Comparison of ENCODE assay signal across 11 mouse cellular contexts in the genomic region with DNA sequence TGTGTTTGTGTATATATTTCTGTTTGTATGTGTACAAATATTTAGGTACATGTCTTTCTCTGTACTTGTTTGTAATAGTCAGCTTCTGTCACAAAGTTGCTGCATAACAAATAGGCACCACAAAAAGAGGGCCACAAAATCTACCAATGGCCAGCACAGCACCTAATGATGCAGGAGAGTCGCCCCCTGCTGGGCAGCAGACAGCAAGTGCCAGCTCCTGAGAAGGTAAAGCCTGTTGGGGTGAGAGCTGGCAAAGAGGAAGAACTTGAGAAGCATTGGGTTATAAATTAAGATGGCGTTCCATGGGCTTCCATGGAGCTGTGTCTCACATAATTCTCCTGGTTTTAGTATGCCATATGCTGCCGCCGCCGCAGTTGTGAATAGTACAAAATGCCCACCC. TPM values are rescaled to one million over a fixed set of nuclear protein-coding genes. Genes with fewer than 3 reads are reported as not detected.
DNase-seq lines count a peak whose midpoint lies in the region; ATAC-seq and TF ChIP-seq lines count a peak whose summit lies in the region.
"Had no signal": no experiment of that assay in that cellular context is flagged by ENCODE, and none has a peak within 500 bp of the region (broad histone marks: within the 10 kb centered on the region; RNA-seq: fewer than 3 reads in every experiment).

No protein-coding gene starts in this region.

- H3K4me2 ChIP-seq in liver, embryonic 11.5 days = no peak overlapping the region
- H3K4me2 ChIP-seq in forebrain, embryonic 14.5 days (ENCODE audit: low read length) = no peak overlapping the region
- no peak overlapping the region for H3K4me2 ChIP-seq in midbrain, embryonic 14.5 days (ENCODE audit: low read length)
- H3K4me2 ChIP-seq: embryonic facial prominence, embryonic 13.5 days had no signal

- no peaks in the 10 kb centered on the region for H3K9me3 ChIP-seq in liver, embryonic 11.5 days (ENCODE audit: control insufficient read depth, low read length)
- H3K9me3 ChIP-seq in ES-Bruce4 (replicated peaks; ENCODE audit: control insufficient read depth, insufficient read depth, low read length, poor library complexity, severe bottlenecking) = no peaks in the 10 kb centered on the region
- no peaks in the 10 kb centered on the region for H3K9me3 ChIP-seq in forebrain, embryonic 14.5 days (replicated peaks; ENCODE audit: control insufficient read depth, low read length)
- no peaks in the 10 kb centered on the region for H3K9me3 ChIP-seq in midbrain, embryonic 14.5 days (ENCODE audit: control insufficient read depth, low read length)
- H3K9me3 ChIP-seq: embryonic facial prominence, embryonic 13.5 days had no signal

- peaks cover 12% of the 10 kb centered on the region for H3K4me1 ChIP-seq in liver, adult 2 months (ENCODE audit: control insufficient read depth, insufficient read depth, low read length)
- peaks cover 10% of the 10 kb centered on the region for H3K4me1 ChIP-seq in liver, embryonic 11.5 days (replicated peaks; ENCODE audit: control insufficient read depth, insufficient read depth, low read length)
- H3K4me1 ChIP-seq in ES-Bruce4 (ENCODE audit: control insufficient read depth, insufficient read depth, low read length) = peaks cover 7% of the 10 kb centered on the region
- peaks cover 14% of the 10 kb centered on the region for H3K4me1 ChIP-seq in forebrain, embryonic 14.5 days (ENCODE audit: control insufficient read depth, insufficient read depth, low read length)
- H3K4me1 ChIP-seq in midbrain, embryonic 14.5 days (ENCODE audit: control insufficient read depth, insufficient read depth, low read length) = peaks cover 17% of the 10 kb centered on the region

- 81% methylated on average over 5 of the region's 5 CpGs for WGBS in liver, adult 2 months
- 73% methylated on average over 5 of the region's 5 CpGs for WGBS in liver, embryonic 11.5 days
- 54% methylated on average over 5 of the region's 5 CpGs for WGBS in forebrain, embryonic 14.5 days
- WGBS in midbrain, embryonic 14.5 days = 70% methylated on average over 5 of the region's 5 CpGs

- no peaks in the 10 kb centered on the region for H3K36me3 ChIP-seq in liver, adult 2 months (ENCODE audit: control insufficient read depth, insufficient read depth, low read length)
- H3K36me3 ChIP-seq in liver, embryonic 11.5 days (ENCODE audit: control insufficient read depth, insufficient read depth, low read length) = no peaks in the 10 kb centered on the region
- H3K36me3 ChIP-seq in ES-Bruce4 (ENCODE audit: control insufficient read depth, insufficient read depth, low read length, poor library complexity, severe bottlenecking) = peaks cover 10% of the 10 kb centered on the region
- peaks cover 9% of the 10 kb centered on the region for H3K36me3 ChIP-seq in forebrain, embryonic 14.5 days (ENCODE audit: control insufficient read depth, insufficient read depth, low read length)
- peaks cover 9% of the 10 kb centered on the region for H3K36me3 ChIP-seq in midbrain, embryonic 14.5 days (ENCODE audit: control insufficient read depth, insufficient read depth, low read length)

- H3K27me3 ChIP-seq in liver, adult 2 months (ENCODE audit: control insufficient read depth, insufficient read depth, low read length) = no peaks in the 10 kb centered on the region
- H3K27me3 ChIP-seq in liver, embryonic 11.5 days (replicated peaks; ENCODE audit: control insufficient read depth, insufficient read depth, low read length) = no peaks in the 10 kb centered on the region
- H3K27me3 ChIP-seq in ES-Bruce4 (ENCODE audit: control insufficient read depth, insufficient read depth, low read length, poor library complexity, severe bottlenecking) = no peaks in the 10 kb centered on the region
- no peaks in the 10 kb centered on the region for H3K27me3 ChIP-seq in forebrain, embryonic 14.5 days (replicated peaks; ENCODE audit: control insufficient read depth, insufficient read depth, low read length)
- H3K27me3 ChIP-seq in midbrain, embryonic 14.5 days (ENCODE audit: control insufficient read depth, insufficient read depth, low read length) = no peaks in the 10 kb centered on the region
- H3K27me3 ChIP-seq: embryonic facial prominence, embryonic 13.5 days had no signal

- no peak for TF ChIP-seq POLR2A in liver, adult 2 months (IDR thresholded peaks at IDR 0.05; ENCODE audit: extremely low read depth, insufficient read depth, low read length)
- no peak for TF ChIP-seq POLR2A in ES-Bruce4 (IDR thresholded peaks at IDR 0.05; ENCODE audit: insufficient read depth, low read length)

- H3K4me3 ChIP-seq in liver, adult 2 months (ENCODE audit: insufficient read depth, low read depth, low read length) = no peak overlapping the region
- no peak overlapping the region for H3K4me3 ChIP-seq in liver, embryonic 11.5 days (ENCODE audit: low read depth, low read length)
- no peak overlapping the region for H3K4me3 ChIP-seq in ES-Bruce4 (ENCODE audit: low read depth, low read length)
- H3K4me3 ChIP-seq in forebrain, embryonic 14.5 days (ENCODE audit: low read depth, low read length) = no peak overlapping the region
- H3K4me3 ChIP-seq in midbrain, embryonic 14.5 days (replicated peaks; ENCODE audit: low read depth, low read length) = no peak overlapping the region
- H3K4me3 ChIP-seq: embryonic facial prominence, embryonic 13.5 days had no signal

- ATAC-seq in liver, embryonic 11.5 days (replicated peaks; ENCODE audit: low FRiP score) = no peak
- ATAC-seq in forebrain, embryonic 14.5 days = no peak
- ATAC-seq in midbrain, embryonic 14.5 days (ENCODE audit: low FRiP score, low TSS enrichment) = no peak

- TF ChIP-seq EP300 in ES-Bruce4 (IDR thresholded peaks at IDR 0.05; ENCODE audit: insufficient read depth, low read depth, low read length) = no peak

- no peaks in the 10 kb centered on the region for H3K79me2 ChIP-seq in liver, adult 2 months (ENCODE audit: control insufficient read depth, insufficient read depth, low read length)

- TF ChIP-seq CTCF in liver, adult 2 months (IDR thresholded peaks at IDR 0.05; ENCODE audit: low read depth, low read length) = peak; percentile 66
- peak; percentile 75 for TF ChIP-seq CTCF in ES-Bruce4 (IDR thresholded peaks at IDR 0.05; ENCODE audit: low read depth, low read length)

- H3K27ac ChIP-seq in liver, adult 2 months (replicated peaks; ENCODE audit: insufficient read depth, low read depth, low read length) = no peak overlapping the region
- no peak overlapping the region for H3K27ac ChIP-seq in liver, embryonic 11.5 days (ENCODE audit: low read depth, low read length)
- H3K27ac ChIP-seq in ES-Bruce4 (ENCODE audit: insufficient read depth, low read length) = no peak overlapping the region
- H3K27ac ChIP-seq in forebrain, embryonic 14.5 days (ENCODE audit: low read depth, low read length) = peak overlapping the region; percentile 55
- H3K27ac ChIP-seq in midbrain, embryonic 14.5 days (replicated peaks; ENCODE audit: low read depth, low read length) = peak overlapping the region; percentile 5; the same call in 1 of the 2 replicates
- H3K27ac ChIP-seq: embryonic facial prominence, embryonic 13.5 days had no signal

- H3K9ac ChIP-seq in liver, adult 2 months (ENCODE audit: low read depth, low read length) = no peak overlapping the region
- no peak overlapping the region for H3K9ac ChIP-seq in liver, embryonic 11.5 days (ENCODE audit: low read depth, low read length)
- no peak overlapping the region for H3K9ac ChIP-seq in ES-Bruce4 (ENCODE audit: low read depth, poor library complexity, severe bottlenecking)
- no peak overlapping the region for H3K9ac ChIP-seq in forebrain, embryonic 14.5 days (ENCODE audit: low read length)
- H3K9ac ChIP-seq in midbrain, embryonic 14.5 days (replicated peaks; ENCODE audit: low read length) = no peak overlapping the region
- H3K9ac ChIP-seq: embryonic facial prominence, embryonic 13.5 days had no signal

- DNase-seq in liver, adult 2 months (ENCODE audit: extremely low read depth, low read depth, low spot score) = no peak
- no peak for DNase-seq in liver, embryonic 11.5 days (ENCODE audit: low spot score)
- no peak for DNase-seq in forebrain, embryonic 14.5 days (ENCODE audit: low spot score)
- peak; percentile 24 for DNase-seq in midbrain, embryonic 14.5 days
- no peak for DNase-seq in heart, adult 11 months
- no peak for DNase-seq in kidney, postnatal 10 days
- DNase-seq in Muller cell, postnatal 12 days (ENCODE audit: inconsistent ontology term) = no peak
- DNase-seq: adrenal gland, adult 8-10 months; heart, postnatal 14 days had no signal

RNA-seq across cellular contexts. Expression of a gene that starts 0.6 kb away (rescaled TPM):
- 1.5 and 1.8 TPM in 2 replicates for total RNA-seq in liver, adult 2 months (2014; rRNA removed)
- 3.0 and 3.1 TPM in 2 replicates for polyA plus RNA-seq in liver, adult 2 months (2012; rRNA removed)
- 7.6 and 9.5 TPM in 2 replicates for polyA plus RNA-seq in liver, embryonic 11.5 days (2014; fragmentation: Nextera tagmentation; extraction: Ambion mirVana)
- 2.4 and 4.3 TPM in 2 replicates for polyA plus RNA-seq in ES-Bruce4 (2011; ENCODE audit: insufficient read depth, insufficient read length, low read depth, missing spikeins)
- 9.1 and 9.4 TPM in 2 replicates for polyA plus RNA-seq in forebrain, embryonic 14.5 days (2014; fragmentation: Nextera tagmentation; extraction: Ambion mirVana)
- 9.4 and 11.4 TPM in 2 replicates for polyA plus RNA-seq in midbrain, embryonic 14.5 days (2014; fragmentation: Nextera tagmentation; extraction: Ambion mirVana)

RNA-seq across cellular contexts. Expression of a gene that starts 13.7 kb away (rescaled TPM):
- total RNA-seq in liver, adult 2 months (2014; rRNA removed) = 18.3 and 26.0 TPM in 2 replicates
- 13.5 and 15.8 TPM in 2 replicates for polyA plus RNA-seq in liver, adult 2 months (2012; rRNA removed)
- 11.3 and 12.7 TPM in 2 replicates for polyA plus RNA-seq in liver, embryonic 11.5 days (2014; fragmentation: Nextera tagmentation; extraction: Ambion mirVana)
- polyA plus RNA-seq in ES-Bruce4 (2011; ENCODE audit: insufficient read depth, insufficient read length, low read depth, missing spikeins) = 25.8 and 28.3 TPM in 2 replicates
- polyA plus RNA-seq in forebrain, embryonic 14.5 days (2014; fragmentation: Nextera tagmentation; extraction: Ambion mirVana) = 2.6 and 3.4 TPM in 2 replicates
- polyA plus RNA-seq in midbrain, embryonic 14.5 days (2014; fragmentation: Nextera tagmentation; extraction: Ambion mirVana) = 4.5 and 6.8 TPM in 2 replicates

Comparison
In these comparisons a context has a peak if more than half of its experiments do, and no peak if none do; other contexts are left out.
1. H3K27ac ChIP-seq: peak in forebrain, embryonic 14.5 days (single experiment) and midbrain, embryonic 14.5 days (single experiment); none in liver, adult 2 months (single experiment), liver, embryonic 11.5 days (single experiment) and ES-Bruce4 (single experiment).